Mouse (Mus musculus) ES-Bruce4 (cell line): ENCODE measurements around the gene Lingo4. TPM values are rescaled to one million over a fixed set of nuclear protein-coding genes. Genes with fewer than 3 reads are reported as not detected.

Experiments
- H3K27ac ChIP-seq: 2 replicates; pipeline ENCODE4 v1.5.1; 2012; ENCODE audit warnings: low read length, inconsistent platforms; ENCODE audit not compliant: insufficient read depth
- H3K27me3 ChIP-seq: 2 replicates; pipeline ENCODE4 v1.6.1; 2012; ENCODE audit warnings: mild to moderate bottlenecking, low read length, inconsistent platforms; ENCODE audit not compliant: control insufficient read depth, poor library complexity, insufficient read depth, severe bottlenecking
- H3K36me3 ChIP-seq: 2 replicates; pipeline ENCODE4 v1.6.1; 2012; ENCODE audit warnings: inconsistent platforms, mild to moderate bottlenecking, low read length, moderate library complexity; ENCODE audit not compliant: control insufficient read depth, poor library complexity, insufficient read depth, severe bottlenecking
- H3K4me1 ChIP-seq: one replicate; pipeline ENCODE4 v1.8.1; 2011; ENCODE audit warnings: low read length; ENCODE audit not compliant: control insufficient read depth, insufficient read depth
- H3K4me3 ChIP-seq: 2 replicates; pipeline ENCODE4 v1.5.1; 2011; ENCODE audit warnings: low read depth, mild to moderate bottlenecking, low read length
- H3K9ac ChIP-seq: 2 replicates; pipeline ENCODE4 v1.6.1; 2012; ENCODE audit warnings: low read depth, mild to moderate bottlenecking, inconsistent platforms; ENCODE audit not compliant: poor library complexity, severe bottlenecking
- H3K9me3 ChIP-seq: replicated peaks from 2 replicates; pipeline ENCODE4 v1.6.1; 2012; ENCODE audit warnings: mild to moderate bottlenecking, low read length, inconsistent platforms; ENCODE audit not compliant: control insufficient read depth, poor library complexity, insufficient read depth, severe bottlenecking
- CTCF ChIP-seq: IDR thresholded peaks from one replicate; pipeline ENCODE4 v1.8.1; 2011; ENCODE audit warnings: low read depth, low read length
- EP300 ChIP-seq: IDR thresholded peaks from 2 replicates; pipeline ENCODE4 v1.6.1; 2011; ENCODE audit warnings: low read depth, low read length; ENCODE audit not compliant: insufficient read depth
- POLR2A ChIP-seq: IDR thresholded peaks from one replicate; pipeline ENCODE4 v1.8.1; 2011; ENCODE audit warnings: low read length; ENCODE audit not compliant: insufficient read depth
- polyA plus RNA-seq: library from polyadenylated mRNA; stranded (reverse); fragments of >200 nt; gene quantifications from 2 replicates; pipeline ENCODE4 v1.2.4, GENCODE M21; 2011; ENCODE audit warnings: low read depth; ENCODE audit not compliant: missing spikeins, insufficient read depth, insufficient read length

Lingo4 gene
- polyA plus RNA-seq, 1 experiment = 0.33 TPM

GRCm38 (mm10) chr3:94379831-94380510 is 18.3 kb upstream of the Lingo4 start:
- H3K36me3 ChIP-seq = no peaks in the 10 kb centered on the region
- no peak overlapping the region for H3K4me3 ChIP-seq
- H3K9ac ChIP-seq = no peak overlapping the region
- H3K27ac ChIP-seq = no peak overlapping the region
- TF ChIP-seq CTCF (no peak), EP300 (no peak), POLR2A (no peak)
- H3K9me3 ChIP-seq = peaks cover 7% of the 10 kb centered on the region
- no peaks in the 10 kb centered on the region for H3K4me1 ChIP-seq
- no peaks in the 10 kb centered on the region for H3K27me3 ChIP-seq

- Histone ChIP-seq H3K36me3 (no peaks in the 10 kb centered on the region), H3K27me3 (no peaks in the 10 kb centered on the region), H3K9me3 (peaks cover 7% of the 10 kb centered on the region), H3K9ac (no peak overlapping the region), H3K27ac (no peak overlapping the region), H3K4me1 (no peaks in the 10 kb centered on the region), H3K4me3 (no peak overlapping the region)
- TF ChIP-seq CTCF = no peak
These were observed 16.0 kb upstream of the Lingo4 start for GRCm38 (mm10) chr3:94382308-94382707.

- peaks cover 7% of the 10 kb centered on the region for H3K9me3 ChIP-seq
- H3K9ac ChIP-seq = no peak overlapping the region
- TF ChIP-seq CTCF (no peak), EP300 (no peak), POLR2A (no peak)
- no peak overlapping the region for H3K27ac ChIP-seq
- no peaks in the 10 kb centered on the region for H3K4me1 ChIP-seq
- H3K27me3 ChIP-seq = no peaks in the 10 kb centered on the region
- no peaks in the 10 kb centered on the region for H3K36me3 ChIP-seq
- H3K4me3 ChIP-seq = no peak overlapping the region
These were observed 14.8 kb upstream of the Lingo4 start for GRCm38 (mm10) chr3:94383476-94383875.

- Histone ChIP-seq H3K9ac (no peak overlapping the region), H3K4me1 (no peaks in the 10 kb centered on the region), H3K27ac (no peak overlapping the region), H3K27me3 (no peaks in the 10 kb centered on the region), H3K9me3 (no peaks in the 10 kb centered on the region), H3K4me3 (no peak overlapping the region), H3K36me3 (no peaks in the 10 kb centered on the region)
- TF ChIP-seq CTCF = no peak
These were observed 11.6 kb upstream of the Lingo4 start for GRCm38 (mm10) chr3:94386671-94387070.

- Histone ChIP-seq H3K9me3 (no peaks in the 10 kb centered on the region), H3K27me3 (no peaks in the 10 kb centered on the region), H3K36me3 (no peaks in the 10 kb centered on the region), H3K4me1 (no peaks in the 10 kb centered on the region), H3K9ac (no peak overlapping the region), H3K4me3 (no peak overlapping the region), H3K27ac (no peak overlapping the region)
- TF ChIP-seq POLR2A (no peak), CTCF (no peak), EP300 (no peak)
These were observed 10.9 kb upstream of the Lingo4 start for GRCm38 (mm10) chr3:94387391-94387790.

GRCm38 (mm10) chr3:94388047-94388446 is 10.3 kb upstream of the Lingo4 start:
- no peak overlapping the region for H3K27ac ChIP-seq
- no peak for TF ChIP-seq EP300
- no peak for TF ChIP-seq CTCF
- no peak for TF ChIP-seq POLR2A
- no peak overlapping the region for H3K9ac ChIP-seq
- H3K36me3 ChIP-seq = no peaks in the 10 kb centered on the region
- no peak overlapping the region for H3K4me3 ChIP-seq
- H3K9me3 ChIP-seq = no peaks in the 10 kb centered on the region
- no peaks in the 10 kb centered on the region for H3K27me3 ChIP-seq
- H3K4me1 ChIP-seq = no peaks in the 10 kb centered on the region
